Mouse (Mus musculus): ENCODE measurements at regions not wholly inside any gene's neighbourhood (a gene's known extent, or its start where the extent isn't known, plus 50 kb on each side); places are given as distances from the start of the nearest gene placed in this dataset.

DNA sequence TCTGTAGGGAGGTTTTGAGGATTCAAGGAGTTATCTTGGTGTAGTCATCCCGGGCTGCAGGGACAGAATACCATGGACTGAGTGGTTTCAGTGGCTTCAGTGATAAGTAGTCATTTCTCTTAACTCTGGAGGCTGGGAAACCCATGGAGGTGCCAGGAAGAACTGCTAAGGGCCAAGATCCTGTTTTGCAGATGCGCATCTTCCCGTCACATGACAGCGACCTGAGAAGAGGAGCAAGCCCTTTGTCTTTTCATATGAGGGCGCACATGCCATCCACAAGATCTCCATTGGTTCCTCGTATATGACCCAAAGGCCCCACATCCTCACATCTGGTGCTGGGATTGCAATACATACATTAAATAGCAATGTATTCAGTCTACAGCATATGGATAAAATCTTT lies 419.7 kb downstream of the Lrig3 start:
- H3K9ac ChIP-seq (replicated peaks; ENCODE audit: low read depth, low read length) = no peak overlapping the region
- no peak overlapping the region for H3K27ac ChIP-seq (ENCODE audit: low read depth)
- no peak overlapping the region for H3K4me3 ChIP-seq (ENCODE audit: low read depth, low read length)
- WGBS = 89% methylated on average over 6 of the region's 6 CpGs
- DNase-seq (ENCODE audit: low spot score) (no peak), ATAC-seq (ENCODE audit: insufficient read depth, low read depth) (no peak)
- H3K9me3 ChIP-seq (replicated peaks; ENCODE audit: control insufficient read depth, low read length) = no peaks in the 10 kb centered on the region
- TF ChIP-seq EP300 (IDR thresholded peaks at IDR 0.05; ENCODE audit: low read depth) (no peak), CTCF (IDR thresholded peaks at IDR 0.05; ENCODE audit: low read depth) (no peak)
- no peaks in the 10 kb centered on the region for H3K27me3 ChIP-seq (ENCODE audit: control insufficient read depth, insufficient read depth, low read length)
- H3K4me2 ChIP-seq (ENCODE audit: low read depth, low read length) = no peak overlapping the region
- H3K36me3 ChIP-seq (replicated peaks; ENCODE audit: control insufficient read depth, insufficient read depth, low read length) = no peaks in the 10 kb centered on the region
- H3K4me1 ChIP-seq (ENCODE audit: control insufficient read depth, insufficient read depth) = no peaks in the 10 kb centered on the region

DNA sequence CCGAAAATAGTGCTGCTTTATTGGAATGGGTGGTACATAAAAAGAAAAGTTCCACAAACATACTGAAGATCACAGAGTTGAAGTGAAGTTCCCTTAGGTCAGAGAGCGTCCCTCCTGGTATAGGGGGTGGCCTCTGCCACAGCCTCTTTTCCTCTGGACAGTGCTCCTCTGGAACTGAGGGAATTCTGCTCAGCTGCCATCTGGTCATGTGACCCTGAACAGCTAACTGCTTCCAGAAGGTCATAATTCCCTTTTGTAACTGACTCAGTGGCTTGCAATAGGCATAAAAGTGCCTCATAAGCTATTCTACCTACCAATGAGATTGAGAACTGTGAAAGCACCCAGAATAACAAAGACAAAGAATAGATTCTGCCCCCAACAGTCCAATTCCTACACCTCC lies 414.4 kb downstream of the Lrig3 start:
- DNase-seq (ENCODE audit: low spot score) = no peak
- TF ChIP-seq EP300 (IDR thresholded peaks at IDR 0.05; ENCODE audit: low read depth) (no peak), CTCF (IDR thresholded peaks at IDR 0.05; ENCODE audit: low read depth) (no peak)
- Histone ChIP-seq H3K27ac (ENCODE audit: low read depth) (no peak overlapping the region), H3K36me3 (replicated peaks; ENCODE audit: control insufficient read depth, insufficient read depth, low read length) (no peaks in the 10 kb centered on the region), H3K4me2 (ENCODE audit: low read depth, low read length) (no peak overlapping the region), H3K9ac (replicated peaks; ENCODE audit: low read depth, low read length) (no peak overlapping the region), H3K27me3 (ENCODE audit: control insufficient read depth, insufficient read depth, low read length) (no peaks in the 10 kb centered on the region), H3K4me3 (ENCODE audit: low read depth, low read length) (no peak overlapping the region), H3K9me3 (replicated peaks; ENCODE audit: control insufficient read depth, low read length) (no peaks in the 10 kb centered on the region), H3K4me1 (ENCODE audit: control insufficient read depth, insufficient read depth) (no peaks in the 10 kb centered on the region)
- 80% methylated on average over 2 of the region's 2 CpGs for WGBS
- no peak for ATAC-seq (ENCODE audit: insufficient read depth, low read depth)

DNA sequence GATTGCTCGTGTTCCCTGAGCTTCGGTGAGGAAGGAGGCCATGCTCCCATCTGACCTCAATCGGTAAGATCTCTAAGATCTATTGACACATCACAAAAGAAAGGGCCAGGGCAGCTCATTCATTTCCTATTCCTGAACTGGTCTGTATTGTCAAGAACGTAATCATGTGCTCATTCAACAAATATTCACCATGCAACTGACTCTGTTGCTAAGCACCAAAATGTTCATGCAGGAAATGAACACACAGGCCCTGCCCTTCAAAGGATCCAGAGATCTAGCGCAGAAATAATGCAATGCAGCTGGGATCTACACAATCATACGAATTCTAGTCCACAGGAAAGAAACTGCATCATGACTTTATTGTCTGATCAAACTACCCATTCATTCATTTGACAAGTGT lies 413.3 kb downstream of the Lrig3 start:
- ATAC-seq (ENCODE audit: insufficient read depth, low read depth) = no peak
- no peak for TF ChIP-seq EP300 (IDR thresholded peaks at IDR 0.05; ENCODE audit: low read depth)
- no peaks in the 10 kb centered on the region for H3K9me3 ChIP-seq (replicated peaks; ENCODE audit: control insufficient read depth, low read length)

DNA sequence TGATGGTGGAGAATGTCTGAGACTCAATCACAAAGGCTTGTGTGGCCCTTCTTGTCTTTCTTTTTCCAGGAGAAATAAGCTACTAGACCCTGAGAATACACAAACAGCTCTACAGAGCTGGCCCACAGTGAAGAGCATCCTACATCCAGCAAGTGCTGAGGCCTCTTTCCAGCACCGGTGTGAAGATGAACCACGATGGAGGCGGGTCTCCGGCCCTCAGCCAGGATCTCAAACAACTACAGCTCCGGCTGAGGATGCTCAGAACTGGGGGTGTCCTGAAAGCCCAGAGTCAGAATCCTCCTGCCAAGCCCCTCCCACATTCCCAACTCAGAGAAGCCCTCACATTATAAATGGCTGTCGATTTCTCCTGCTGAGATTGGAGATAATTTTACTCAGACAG lies 407.9 kb downstream of the Lrig3 start:
- H3K4me2 ChIP-seq (ENCODE audit: low read depth, low read length) = no peak overlapping the region
- H3K4me1 ChIP-seq (ENCODE audit: control insufficient read depth, insufficient read depth) = no peaks in the 10 kb centered on the region
- H3K4me3 ChIP-seq (ENCODE audit: low read depth, low read length) = no peak overlapping the region
- H3K27me3 ChIP-seq (ENCODE audit: control insufficient read depth, insufficient read depth, low read length) = no peaks in the 10 kb centered on the region
- no peaks in the 10 kb centered on the region for H3K9me3 ChIP-seq (replicated peaks; ENCODE audit: control insufficient read depth, low read length)
- ATAC-seq (ENCODE audit: insufficient read depth, low read depth) = no peak
- 63% methylated on average over 6 of the region's 6 CpGs for WGBS
- no peaks in the 10 kb centered on the region for H3K36me3 ChIP-seq (replicated peaks; ENCODE audit: control insufficient read depth, insufficient read depth, low read length)
- H3K9ac ChIP-seq (replicated peaks; ENCODE audit: low read depth, low read length) = no peak overlapping the region
- no peak overlapping the region for H3K27ac ChIP-seq (ENCODE audit: low read depth)
- no peak for TF ChIP-seq EP300 (IDR thresholded peaks at IDR 0.05; ENCODE audit: low read depth)
- no peak for TF ChIP-seq CTCF (IDR thresholded peaks at IDR 0.05; ENCODE audit: low read depth)
- no peak for DNase-seq (ENCODE audit: low spot score)

More for the DNA sequence above, 413.3 kb downstream of the Lrig3 start:
- no peak overlapping the region for H3K9ac ChIP-seq (replicated peaks; ENCODE audit: low read depth, low read length)
- 37% methylated on average over 6 of the region's 6 CpGs for WGBS
- H3K27ac ChIP-seq (ENCODE audit: low read depth) = no peak overlapping the region
- H3K4me1 ChIP-seq (ENCODE audit: control insufficient read depth, insufficient read depth) = no peaks in the 10 kb centered on the region
- H3K4me3 ChIP-seq (ENCODE audit: low read depth, low read length) = no peak overlapping the region
- no peaks in the 10 kb centered on the region for H3K36me3 ChIP-seq (replicated peaks; ENCODE audit: control insufficient read depth, insufficient read depth, low read length)
- H3K4me2 ChIP-seq (ENCODE audit: low read depth, low read length) = no peak overlapping the region
- no peak for DNase-seq (ENCODE audit: low spot score)
- H3K27me3 ChIP-seq (ENCODE audit: control insufficient read depth, insufficient read depth, low read length) = no peaks in the 10 kb centered on the region

DNA sequence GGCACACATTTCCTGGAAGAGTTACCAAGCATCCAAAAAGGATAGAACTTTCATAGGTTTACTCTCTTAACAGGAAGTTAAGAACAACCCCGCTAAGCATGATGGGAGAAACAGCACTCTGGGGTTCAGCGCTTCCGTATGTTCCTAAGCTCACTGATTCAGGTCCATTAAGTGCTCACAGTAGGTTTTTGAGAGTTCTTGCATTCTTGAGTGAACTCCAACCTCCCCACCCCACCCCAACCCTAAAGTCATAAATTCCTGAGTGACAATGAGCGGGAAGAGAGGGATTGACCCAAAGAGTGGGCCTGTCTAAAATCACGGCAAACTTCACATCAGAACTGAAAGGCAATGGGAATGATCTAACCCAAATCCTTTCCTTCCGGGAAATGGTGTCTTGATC lies 405.9 kb downstream of the Lrig3 start:
- TF ChIP-seq CTCF (IDR thresholded peaks at IDR 0.05; ENCODE audit: low read depth) = no peak
- no peak for TF ChIP-seq EP300 (IDR thresholded peaks at IDR 0.05; ENCODE audit: low read depth)
- H3K27me3 ChIP-seq (ENCODE audit: control insufficient read depth, insufficient read depth, low read length) = no peaks in the 10 kb centered on the region
- H3K9me3 ChIP-seq (replicated peaks; ENCODE audit: control insufficient read depth, low read length) = no peaks in the 10 kb centered on the region
- no peaks in the 10 kb centered on the region for H3K36me3 ChIP-seq (replicated peaks; ENCODE audit: control insufficient read depth, insufficient read depth, low read length)
- WGBS = 90% methylated on average over 6 of the region's 6 CpGs
- H3K4me3 ChIP-seq (ENCODE audit: low read depth, low read length) = no peak overlapping the region
- no peaks in the 10 kb centered on the region for H3K4me1 ChIP-seq (ENCODE audit: control insufficient read depth, insufficient read depth)
- no peak overlapping the region for H3K4me2 ChIP-seq (ENCODE audit: low read depth, low read length)
- H3K9ac ChIP-seq (replicated peaks; ENCODE audit: low read depth, low read length) = no peak overlapping the region
- DNase-seq (ENCODE audit: low spot score) (no peak), ATAC-seq (ENCODE audit: insufficient read depth, low read depth) (no peak)
- no peak overlapping the region for H3K27ac ChIP-seq (ENCODE audit: low read depth)

DNA sequence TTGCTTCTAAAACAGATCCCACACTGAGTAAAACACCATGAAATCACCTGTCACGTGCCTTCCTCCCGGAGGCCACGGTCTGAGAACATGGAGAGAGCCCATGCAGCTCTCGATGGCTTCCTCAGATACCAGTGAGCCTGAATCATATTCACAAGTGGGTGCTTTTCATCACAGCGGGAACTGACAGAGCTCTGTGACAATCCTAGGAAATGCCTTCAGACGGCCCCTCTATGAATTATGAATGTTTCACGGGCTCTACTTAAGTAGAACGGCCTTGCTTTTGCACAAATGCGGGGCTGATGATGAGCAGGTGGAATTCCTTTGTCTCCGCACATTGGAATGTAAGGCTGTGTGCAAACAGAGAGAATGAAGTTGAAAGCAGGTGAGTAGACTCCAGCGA lies 383.1 kb downstream of the Lrig3 start:
- DNase-seq (ENCODE audit: low spot score) = no peak
- no peak for TF ChIP-seq CTCF (IDR thresholded peaks at IDR 0.05; ENCODE audit: low read depth)
- TF ChIP-seq EP300 (IDR thresholded peaks at IDR 0.05; ENCODE audit: low read depth) = no peak
- Histone ChIP-seq H3K36me3 (replicated peaks; ENCODE audit: control insufficient read depth, insufficient read depth, low read length) (no peaks in the 10 kb centered on the region), H3K9ac (replicated peaks; ENCODE audit: low read depth, low read length) (no peak overlapping the region), H3K4me3 (ENCODE audit: low read depth, low read length) (no peak overlapping the region), H3K4me1 (ENCODE audit: control insufficient read depth, insufficient read depth) (no peaks in the 10 kb centered on the region), H3K27ac (ENCODE audit: low read depth) (no peak overlapping the region), H3K4me2 (ENCODE audit: low read depth, low read length) (no peak overlapping the region), H3K27me3 (ENCODE audit: control insufficient read depth, insufficient read depth, low read length) (no peaks in the 10 kb centered on the region), H3K9me3 (replicated peaks; ENCODE audit: control insufficient read depth, low read length) (no peaks in the 10 kb centered on the region)
- no peak for ATAC-seq (ENCODE audit: insufficient read depth, low read depth)
- 70% methylated on average over 11 of the region's 11 CpGs for WGBS

Measured in heart, postnatal 0 days (tissue).